Mouse (Mus musculus) MEL (cell line): ENCODE measurements around the gene Nphs2. TPM values are rescaled to one million over a fixed set of nuclear protein-coding genes. Genes with fewer than 3 reads are reported as not detected.
A peak's percentile ranks its signal among the peaks of the same experiment; 100 is the strongest.

Experiments
- DNase-seq: peaks from one replicate; pipeline ENCODE4 v3.0.0; 2011; ENCODE audit warnings: low read depth, low spot score
- H3K27ac ChIP-seq: 2 replicates; pipeline ENCODE4 v1.5.1; 2012; ENCODE audit warnings: low read depth, mild to moderate bottlenecking, control low read depth, low read length, moderate library complexity; ENCODE audit not compliant: control insufficient read depth
- H3K27me3 ChIP-seq, 2 experiments: fragments of 150-350 bp in 1 of 2; sonication (generic) in 1 of 2; 2 replicates each; pipeline ENCODE4 v1.6.1; 2012; ENCODE audit warnings: low read length in 2 of 2, mild to moderate bottlenecking in 2 of 2, improper control_type of control experiment in 1 of 2, moderate library complexity in 1 of 2; ENCODE audit not compliant: insufficient read depth in 2 of 2, control insufficient read depth in 1 of 2
- H3K36me3 ChIP-seq, 2 experiments: 2 replicates each; pipeline ENCODE4 v1.6.1; 2012 to 2014; ENCODE audit warnings: low read length in 2 of 2, improper control_type of control experiment in 1 of 2, inconsistent platforms in 1 of 2, mild to moderate bottlenecking in 1 of 2; ENCODE audit not compliant: insufficient read depth in 2 of 2, control insufficient read depth in 1 of 2
- H3K4me1 ChIP-seq, 2 experiments: fragments of 150-350 bp in 1 of 2; sonication (generic) in 1 of 2; 2 replicates each; pipeline ENCODE4 v1.6.1; 2012; ENCODE audit warnings: low read length in 2 of 2, improper control_type of control experiment in 1 of 2, mild to moderate bottlenecking in 1 of 2; ENCODE audit not compliant: insufficient read depth in 2 of 2, control insufficient read depth in 1 of 2
- H3K4me3 ChIP-seq, 2 experiments: fragments of 150-350 bp in 1 of 2; sonication (generic) in 1 of 2; 2 replicates each; pipeline ENCODE4 v1.5.1; 2012; ENCODE audit warnings: low read depth in 2 of 2, low read length in 2 of 2, mild to moderate bottlenecking in 2 of 2, moderate library complexity in 2 of 2, control low read depth in 1 of 2, improper control_type of control experiment in 1 of 2; ENCODE audit not compliant: control insufficient read depth in 1 of 2, insufficient read depth in 1 of 2
- H3K79me2 ChIP-seq: 2 replicates; pipeline ENCODE4 v1.6.1; 2012; ENCODE audit warnings: mild to moderate bottlenecking, low read length, moderate library complexity; ENCODE audit not compliant: control insufficient read depth, poor library complexity, insufficient read depth
- H3K9ac ChIP-seq: 2 replicates; pipeline ENCODE4 v1.6.1; 2012; ENCODE audit warnings: low read depth, mild to moderate bottlenecking, control low read depth, low read length, moderate library complexity; ENCODE audit not compliant: control insufficient read depth, poor library complexity, severe bottlenecking
- H3K9me3 ChIP-seq: fragments of 150-350 bp; sonication (generic); replicated peaks from 2 replicates; pipeline ENCODE4 v1.6.1; 2012; ENCODE audit warnings: mild to moderate bottlenecking, low read length, improper control_type of control experiment, moderate library complexity; ENCODE audit not compliant: insufficient read depth
- GABPA ChIP-seq: IDR thresholded peaks from 2 replicates; pipeline ENCODE4 v1.6.1; 2012; ENCODE audit warnings: low read depth, mild to moderate bottlenecking, inconsistent platforms, low read length, improper control_type of control experiment, moderate library complexity
- JUND ChIP-seq: IDR thresholded peaks from 2 replicates; pipeline ENCODE4 v1.6.1; 2011; ENCODE audit warnings: low read depth, mild to moderate bottlenecking, improper control_type of control experiment, low read length
- KAT2A ChIP-seq: conservative IDR thresholded peaks from 2 replicates; pipeline ENCODE4 v1.6.1; 2012; ENCODE audit warnings: low read depth, low read length, improper control_type of control experiment, inconsistent platforms
- MAFK ChIP-seq: IDR thresholded peaks from 2 replicates; pipeline ENCODE4 v1.6.1; 2011; ENCODE audit warnings: low read depth, mild to moderate bottlenecking, low read length, improper control_type of control experiment, borderline replicate concordance
- MAX ChIP-seq: IDR thresholded peaks from 2 replicates; pipeline ENCODE4 v1.6.1; 2011; ENCODE audit warnings: low read length, improper control_type of control experiment
- MAZ ChIP-seq: IDR thresholded peaks from 2 replicates; pipeline ENCODE4 v1.6.1; 2012; ENCODE audit warnings: low read depth, mild to moderate bottlenecking, inconsistent platforms, low read length, improper control_type of control experiment
- MEF2A ChIP-seq: IDR thresholded peaks from 2 replicates; pipeline ENCODE4 v1.6.1; 2014; ENCODE audit warnings: low read depth, mild to moderate bottlenecking, inconsistent platforms, low read length, improper control_type of control experiment; ENCODE audit not compliant: poor library complexity, insufficient replicate concordance, severe bottlenecking; ENCODE audit errors: extremely low read depth
- MXI1 ChIP-seq: IDR thresholded peaks from 2 replicates; pipeline ENCODE4 v1.6.1; 2011; ENCODE audit warnings: mild to moderate bottlenecking, low read depth, low read length, improper control_type of control experiment
- MYC ChIP-seq: IDR thresholded peaks from 2 replicates; pipeline ENCODE4 v1.6.1; 2011; ENCODE audit warnings: low read depth, mild to moderate bottlenecking, low read length, improper control_type of control experiment, moderate library complexity
- NELFE ChIP-seq: IDR thresholded peaks from 2 replicates; pipeline ENCODE4 v1.6.1; 2011; ENCODE audit warnings: low read depth, low read length, improper control_type of control experiment
- POLR2A ChIP-seq, 2 experiments: IDR thresholded peaks; 2 replicates each; pipeline ENCODE4 v1.6.1; 2011 to 2012; ENCODE audit warnings: low read length in 2 of 2, mild to moderate bottlenecking in 2 of 2, control low read depth in 1 of 2, improper control_type of control experiment in 1 of 2, low read depth in 1 of 2, moderate library complexity in 1 of 2; ENCODE audit not compliant: control insufficient read depth in 1 of 2, insufficient read depth in 1 of 2, poor library complexity in 1 of 2
- POLR2AphosphoS2 ChIP-seq: IDR thresholded peaks from 2 replicates; pipeline ENCODE4 v1.6.1; 2011; ENCODE audit warnings: low read length, improper control_type of control experiment
- POLR2AphosphoS5 ChIP-seq: IDR thresholded peaks from 2 replicates; pipeline ENCODE4 v1.6.1; 2012; ENCODE audit warnings: low read depth, borderline replicate concordance, mild to moderate bottlenecking, inconsistent platforms, low read length, moderate library complexity, mixed read lengths
- RAD21 ChIP-seq: IDR thresholded peaks from 2 replicates; pipeline ENCODE4 v1.6.1; 2011; ENCODE audit warnings: mild to moderate bottlenecking, low read depth, low read length, improper control_type of control experiment
- RCOR1 ChIP-seq: IDR thresholded peaks from 2 replicates; pipeline ENCODE4 v1.6.1; 2012; ENCODE audit warnings: low read depth, mild to moderate bottlenecking, inconsistent platforms, low read length, improper control_type of control experiment
- TAL1 ChIP-seq: IDR thresholded peaks from 2 replicates; pipeline ENCODE4 v1.6.1; 2012; ENCODE audit warnings: mild to moderate bottlenecking, inconsistent platforms, low read length, moderate library complexity, mixed read lengths
- USF1 ChIP-seq: IDR thresholded peaks from 2 replicates; pipeline ENCODE4 v1.6.1; 2014; ENCODE audit warnings: low read depth, mild to moderate bottlenecking, inconsistent platforms, low read length, improper control_type of control experiment, moderate library complexity
- USF2 ChIP-seq, 2 experiments: IDR thresholded peaks; 2 replicates each; pipeline ENCODE4 v1.6.1; 2011 to 2012; ENCODE audit warnings: improper control_type of control experiment in 2 of 2, low read length in 2 of 2, borderline replicate concordance in 1 of 2, inconsistent platforms in 1 of 2, low read depth in 1 of 2, mild to moderate bottlenecking in 1 of 2; ENCODE audit not compliant: insufficient read depth in 1 of 2
- ZMIZ1 ChIP-seq: IDR thresholded peaks from 2 replicates; pipeline ENCODE4 v1.6.1; 2012; ENCODE audit warnings: low read depth, mild to moderate bottlenecking, inconsistent platforms, low read length, improper control_type of control experiment, moderate library complexity
- polyA plus RNA-seq, 2 experiments: library from polyadenylated mRNA; stranded (reverse) in 1 of 2; unstranded in 1 of 2; fragments of >175 nt in 1 of 2; fragments of >200 nt in 1 of 2; gene quantifications; 2 replicates each; pipeline versions ENCODE4 v1.2.1 to v1.2.4; 2012; ENCODE audit warnings: low replicate concordance in 2 of 2, low read depth in 1 of 2; ENCODE audit not compliant: insufficient read length in 2 of 2, insufficient read depth in 1 of 2, missing spikeins in 1 of 2
- total RNA-seq: library from RNA; depleted of rRNA; stranded (reverse); fragments of 300-350 nt; gene quantifications from 2 replicates; pipeline ENCODE4 v1.2.3, GENCODE M21; 2012

Gene Nphs2
- total and polyA plus RNA-seq, 3 experiments, result not detected

DNA sequence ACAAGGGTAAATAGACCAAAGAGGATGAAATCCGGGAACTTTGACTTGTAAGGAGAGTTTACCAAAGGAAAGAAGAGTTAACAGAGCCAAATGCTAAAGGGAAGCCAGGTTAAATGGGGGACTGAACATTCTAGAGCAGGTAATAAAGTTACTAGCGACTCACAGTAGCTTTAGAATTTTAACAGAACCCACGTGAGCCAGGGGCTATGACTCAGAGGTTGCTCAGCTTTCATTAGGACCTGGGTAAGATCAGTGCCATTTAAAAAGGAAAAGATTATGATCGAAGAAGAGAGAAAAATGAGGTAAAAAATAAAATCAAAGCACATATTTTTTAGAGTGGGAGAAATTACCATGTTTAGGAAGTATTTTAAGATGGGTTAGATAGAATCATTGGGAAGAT lies 30.3 kb downstream of the Nphs2 start:
- Histone ChIP-seq H3K27me3 (peaks cover 0 to 1% of the 10 kb centered on the region in 2 experiments; a peak in 2 of 4 replicates), H3K4me1 (no peaks in the 10 kb centered on the region), H3K9ac (no peak overlapping the region), H3K9me3 (no peaks in the 10 kb centered on the region), H3K36me3 (no peaks in the 10 kb centered on the region), H3K27ac (no peak overlapping the region), H3K4me3 (no peak overlapping the region), H3K79me2 (no peaks in the 10 kb centered on the region)
- peak; percentile 14 for DNase-seq
- no peak for TF ChIP-seq TAL1
- no peak for TF ChIP-seq GABPA
- TF ChIP-seq MAFK, result no peak
- TF ChIP-seq MAX, result no peak
- TF ChIP-seq POLR2AphosphoS2, result no peak
- TF ChIP-seq ZMIZ1, result no peak
- TF ChIP-seq POLR2AphosphoS5, result no peak
- no peak for TF ChIP-seq USF2 (IDR thresholded peaks at IDR 0.05; ENCODE audit: borderline replicate concordance in 1 of 2, insufficient read depth in 1 of 2, low read depth in 1 of 2, low read length in 2 of 2)
- no peak for TF ChIP-seq USF1
- no peak for TF ChIP-seq JUND
- no peak for TF ChIP-seq KAT2A
- TF ChIP-seq RAD21, result no peak
- TF ChIP-seq NELFE, result no peak
- TF ChIP-seq MAZ, result no peak
- no peak for TF ChIP-seq RCOR1
- TF ChIP-seq POLR2A (IDR thresholded peaks at IDR 0.05; ENCODE audit: control insufficient read depth in 1 of 2, insufficient read depth in 1 of 2, low read depth in 1 of 2, low read length in 2 of 2, poor library complexity in 1 of 2), result no peak
- TF ChIP-seq MEF2A, result no peak

DNA sequence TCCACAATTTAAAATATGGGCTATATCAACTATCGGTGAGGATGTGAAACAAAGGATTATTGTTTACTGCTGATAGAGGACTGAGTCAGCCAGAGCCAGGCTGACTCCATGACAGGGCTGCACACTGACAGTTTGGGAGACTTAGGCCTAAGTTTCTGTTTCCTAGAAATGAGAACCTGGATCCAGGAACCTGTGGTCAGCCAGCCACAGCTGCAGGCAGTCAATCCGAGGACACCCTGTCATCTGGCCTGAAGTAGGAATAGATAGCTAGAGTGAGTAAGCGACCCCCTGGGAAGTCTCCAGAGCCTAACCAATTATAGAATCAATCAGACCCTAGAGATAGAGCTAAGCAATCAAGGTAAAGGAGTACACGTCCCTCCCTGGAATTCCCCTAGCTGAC lies 33.9 kb downstream of the Nphs2 start:
- Histone ChIP-seq H3K9me3 (no peaks in the 10 kb centered on the region), H3K4me3 (no peak overlapping the region), H3K9ac (no peak overlapping the region), H3K36me3 (no peaks in the 10 kb centered on the region), H3K27me3 (no peaks in the 10 kb centered on the region), H3K4me1 (no peaks in the 10 kb centered on the region), H3K27ac (no peak overlapping the region), H3K79me2 (no peaks in the 10 kb centered on the region)
- DNase-seq, result no peak
- TF ChIP-seq MYC (no peak), MAX (no peak), POLR2AphosphoS5 (no peak), MXI1 (no peak), POLR2A (IDR thresholded peaks at IDR 0.05; ENCODE audit: control insufficient read depth in 1 of 2, insufficient read depth in 1 of 2, low read depth in 1 of 2, low read length in 2 of 2, poor library complexity in 1 of 2) (no peak)
